Mouse (Mus musculus) CH12F3 (cell line): ENCODE results near the gene Slc10a6.

Experiments
- in situ Hi-C: fragments of 300-500 bp; cut with MboI; formaldehyde crosslinking; loops from 2 replicates; pipeline ENCODE4 v1.14.3; 2020; ENCODE audit warnings: low sequenced_read_pairs

Slc10a6 gene

DNA sequence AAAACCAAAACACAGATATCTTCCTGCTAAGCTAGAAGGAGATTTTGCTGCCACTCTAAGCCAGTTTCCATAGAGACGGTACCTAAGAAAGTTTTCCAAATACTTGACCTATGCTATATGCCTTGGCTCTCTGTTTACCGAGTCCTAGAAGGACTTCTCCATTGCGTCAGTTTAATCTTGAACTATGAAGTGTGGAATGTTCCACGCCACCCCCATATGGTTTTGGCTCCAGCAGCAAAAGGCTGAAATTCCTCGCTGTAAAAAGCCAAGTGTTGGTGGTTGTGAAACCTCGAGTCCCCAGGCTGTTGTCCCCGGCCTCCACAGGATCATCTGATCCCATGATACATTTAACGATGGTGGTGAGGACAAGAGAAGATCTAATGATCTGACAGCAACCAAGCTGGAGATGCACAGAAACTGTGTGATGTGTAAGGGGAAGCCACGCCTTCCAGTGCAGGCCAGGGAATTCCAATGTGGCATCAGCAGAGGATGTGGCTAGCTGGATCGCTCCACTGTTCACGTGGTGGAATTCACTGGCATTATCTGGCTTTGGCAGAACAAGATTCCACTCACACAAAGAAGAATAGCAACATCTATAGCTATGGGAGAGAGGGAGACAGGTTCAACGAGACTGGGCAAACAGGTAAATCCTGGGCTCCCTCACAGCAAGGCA lies 8.8 kb downstream of the Slc10a6 start:
- in situ Hi-C loops: no loop called here

DNA sequence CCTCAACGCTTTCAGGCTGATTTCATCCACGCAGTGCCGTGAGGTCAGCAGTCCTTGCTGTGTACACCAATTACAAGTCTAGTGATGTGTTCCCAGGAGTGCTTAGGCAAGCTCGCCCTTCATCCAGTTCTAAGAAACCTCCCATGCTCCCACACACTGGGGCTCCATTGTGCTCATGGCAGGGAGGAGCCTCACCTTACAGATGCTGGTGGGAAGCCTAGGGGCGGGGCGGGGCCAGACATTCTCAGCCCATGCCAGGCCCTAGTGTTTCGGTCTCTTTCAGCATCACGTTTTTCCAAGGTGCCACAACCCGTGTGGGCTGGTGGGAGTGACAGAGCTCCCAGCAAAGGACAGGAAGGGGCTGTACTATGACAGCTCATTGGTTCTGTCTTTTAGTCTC lies 12.0 kb downstream of the Slc10a6 start:
- in situ Hi-C loops: no loop called here

DNA sequence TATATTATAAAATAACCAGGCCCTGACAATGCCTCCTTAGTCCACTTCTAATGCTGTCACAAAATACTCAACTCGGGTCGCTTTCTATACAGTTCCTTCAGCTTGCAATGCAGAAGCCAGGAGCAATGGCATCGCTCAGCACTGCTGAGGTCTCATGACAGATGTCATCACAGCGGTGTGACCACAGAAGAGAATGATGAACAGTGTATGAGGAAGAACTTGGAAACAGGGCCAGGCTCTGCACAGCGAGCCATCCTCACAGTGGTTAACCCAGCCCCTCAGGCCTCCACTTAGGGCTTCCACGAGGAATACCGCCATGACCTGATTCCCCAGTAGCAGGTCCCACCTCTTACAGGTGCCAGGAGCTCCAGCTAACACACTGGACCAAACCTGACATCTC lies 14.8 kb downstream of the Slc10a6 start:
- in situ Hi-C loops: no loop called here

DNA sequence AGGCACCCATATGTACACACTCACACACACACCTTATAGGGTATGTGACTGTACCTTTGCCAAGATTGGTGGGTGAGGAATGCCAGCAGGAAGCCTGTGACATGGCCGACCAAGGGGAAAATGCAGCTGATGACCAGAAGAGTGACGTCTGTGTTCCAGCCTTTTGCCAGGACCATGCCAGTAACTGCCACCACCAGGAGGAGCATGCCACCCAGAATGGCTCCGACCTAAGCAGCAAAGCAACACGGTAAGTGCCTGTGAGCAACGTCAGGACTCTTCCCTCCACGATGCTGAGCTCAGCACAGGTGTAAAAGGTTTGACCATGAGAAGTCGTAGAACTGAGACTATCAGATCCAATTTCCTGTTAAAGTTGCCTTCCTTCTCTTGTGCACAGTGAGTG lies 16.9 kb downstream of the Slc10a6 start:
- in situ Hi-C loops: no loop called here

DNA sequence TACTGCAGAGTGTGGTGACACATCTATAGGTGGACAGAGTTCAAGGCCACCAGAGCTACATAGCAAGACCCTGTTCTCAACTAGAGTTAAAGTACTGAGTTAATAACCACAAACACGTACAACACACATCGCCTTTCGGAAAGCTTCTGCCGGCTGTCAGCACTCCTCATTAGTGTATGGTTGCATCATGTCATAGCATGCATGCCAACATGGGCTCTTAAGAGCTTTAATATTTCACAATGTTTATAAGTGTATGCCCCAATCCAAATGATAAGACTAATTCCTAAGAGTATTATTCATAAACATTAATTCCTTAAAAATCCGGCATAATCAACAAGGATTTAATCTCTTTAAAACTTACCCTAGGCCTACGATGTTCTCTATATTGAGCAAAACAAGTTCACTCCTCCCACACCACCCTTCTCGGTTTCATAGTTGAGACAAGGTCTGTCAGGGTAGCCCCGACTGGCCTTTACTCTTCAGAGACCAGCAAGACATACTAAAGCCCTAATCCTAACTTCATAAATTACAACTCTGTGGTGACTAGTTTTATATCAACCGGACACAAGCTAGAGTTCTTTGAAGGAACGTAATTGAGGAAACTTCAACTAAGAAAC lies 18.2 kb downstream of the Slc10a6 start:
- in situ Hi-C loops: no loop called here

DNA sequence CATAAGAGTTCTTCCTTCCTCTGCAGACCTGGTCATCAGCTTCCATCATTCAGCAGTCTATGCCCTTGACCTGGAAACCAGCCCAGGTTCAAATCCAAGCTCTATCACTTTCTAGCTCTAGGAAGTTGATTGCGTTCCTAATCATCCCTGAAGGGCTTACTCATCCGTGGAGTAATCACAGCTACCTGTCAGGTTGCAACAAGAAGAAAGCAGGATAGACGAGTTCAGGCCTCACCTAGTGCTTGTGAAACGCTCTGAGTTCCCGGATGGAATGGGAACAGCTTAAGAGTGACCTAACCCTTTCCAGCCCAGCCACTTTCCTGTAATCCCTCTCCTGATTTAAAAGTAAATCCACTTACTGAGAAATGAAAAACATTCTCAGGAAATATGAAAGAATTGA lies 19.1 kb downstream of the Slc10a6 start:
- in situ Hi-C loops: no loop called here

DNA sequence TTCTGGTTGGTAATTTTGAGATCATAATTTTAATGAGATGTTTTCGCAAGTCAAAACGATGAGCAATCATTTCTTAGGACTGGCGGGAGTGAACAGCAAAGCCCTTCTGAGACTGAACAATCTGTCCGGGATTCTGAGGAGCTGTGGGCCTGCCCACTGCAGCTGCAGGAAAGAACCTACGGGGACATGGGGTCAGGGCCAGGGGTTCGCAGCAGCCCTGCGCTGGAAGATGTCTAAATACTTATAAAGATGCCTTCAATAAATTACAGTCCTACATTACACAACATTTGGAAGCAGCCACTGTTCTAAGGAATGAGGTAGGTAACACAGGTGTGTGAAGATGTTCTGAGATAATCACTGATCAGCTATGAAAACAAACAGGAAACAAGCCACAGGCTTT lies 23.5 kb downstream of the Slc10a6 start:
- in situ Hi-C loops: no loop called here

DNA sequence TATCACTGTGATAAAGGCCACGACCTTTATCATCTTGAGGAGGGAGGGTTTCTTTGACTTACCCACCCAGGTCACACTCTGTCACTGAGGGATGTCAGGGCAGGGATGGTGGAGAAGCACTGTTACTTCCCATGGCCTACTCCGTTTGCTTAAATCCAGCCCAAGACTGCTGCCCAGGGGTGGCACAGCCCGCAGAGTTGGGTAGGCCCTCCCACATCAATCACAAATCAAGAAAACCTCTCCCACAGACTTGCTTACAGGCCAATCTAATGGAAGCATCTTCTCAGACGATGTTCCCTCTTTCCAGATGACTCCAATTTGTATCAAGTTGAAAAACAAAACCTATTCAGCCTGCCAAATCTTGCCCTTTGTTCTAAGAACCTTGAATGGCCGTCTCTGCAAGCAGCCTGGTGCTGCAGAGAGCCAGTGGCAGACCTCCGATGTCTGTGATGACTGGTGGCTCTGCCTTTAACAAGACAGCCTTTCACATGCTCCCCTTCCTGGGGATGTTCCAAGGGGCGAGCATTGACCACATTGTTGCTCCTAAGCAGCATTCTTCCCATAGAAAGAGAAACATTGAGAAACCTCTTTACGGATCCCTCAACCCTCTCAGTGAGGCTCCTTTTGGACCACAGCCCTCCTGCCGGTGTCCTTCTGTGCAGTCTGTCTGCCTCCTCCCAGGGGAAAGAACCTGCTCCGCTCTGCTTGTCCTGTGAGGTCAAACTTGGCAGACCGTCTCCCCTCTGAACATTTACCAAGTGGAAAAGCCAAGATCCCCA lies 25.9 kb downstream of the Slc10a6 start:
- in situ Hi-C loops: no loop called here

DNA sequence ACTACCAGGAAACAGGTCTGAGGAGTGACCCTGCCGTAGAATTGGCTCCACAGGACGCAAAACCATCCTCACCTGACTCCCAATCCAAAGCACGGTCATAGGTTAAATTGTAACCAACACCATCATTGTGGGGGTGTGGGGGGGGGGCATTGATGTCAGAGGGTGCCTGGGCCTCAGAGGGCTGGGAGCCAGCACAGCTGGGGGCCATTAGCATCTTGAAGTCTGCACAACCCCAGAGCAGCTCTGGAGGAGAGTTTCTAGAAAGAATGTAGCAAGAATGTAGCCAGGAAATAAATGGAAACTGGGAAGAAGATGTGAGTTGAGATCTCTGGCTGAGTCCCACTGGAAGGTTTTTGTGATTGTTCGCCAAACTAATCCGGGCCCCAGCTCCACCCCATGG lies 30.3 kb downstream of the Slc10a6 start:
- in situ Hi-C loops: no loop called here

DNA sequence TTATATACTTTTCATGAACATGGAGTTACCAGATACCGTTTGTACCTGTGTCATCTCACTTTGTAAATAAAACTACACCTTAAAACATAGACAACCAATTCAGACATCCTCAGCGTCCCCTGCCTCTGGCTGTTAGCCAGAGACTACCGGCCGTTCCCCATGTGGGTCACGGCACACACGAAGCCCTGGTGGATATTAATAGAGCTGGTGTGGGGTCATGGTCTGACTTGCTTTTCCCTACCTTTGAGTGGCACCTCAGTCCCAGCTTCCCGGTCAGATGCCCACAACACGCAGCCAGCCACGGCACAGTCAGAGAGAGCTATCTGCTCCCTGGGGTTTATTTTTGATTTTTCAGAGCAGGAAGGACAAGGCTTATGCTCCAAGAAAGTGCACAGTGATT lies 30.9 kb downstream of the Slc10a6 start:
- in situ Hi-C loops: no loop called here

DNA sequence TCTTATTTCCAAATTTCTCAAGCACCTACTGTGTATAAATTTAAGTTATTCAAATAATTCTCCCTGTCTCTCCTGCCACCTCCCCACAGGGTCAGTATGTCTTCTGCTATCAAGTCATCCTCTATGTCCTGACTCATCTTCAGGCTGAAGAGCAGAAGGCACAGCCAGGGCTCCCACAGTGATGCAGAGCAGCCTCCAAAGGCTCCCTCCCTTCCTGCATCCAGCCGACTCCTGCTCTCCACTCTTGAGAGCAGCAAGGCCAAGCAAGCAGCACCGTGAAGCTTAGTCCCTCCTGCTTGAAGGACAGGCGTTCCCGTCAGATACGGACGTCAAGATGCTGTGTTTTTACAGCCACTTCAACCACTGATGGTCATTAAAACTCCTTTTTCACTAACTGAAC lies 31.6 kb downstream of the Slc10a6 start:
- in situ Hi-C loops: no loop called here

DNA sequence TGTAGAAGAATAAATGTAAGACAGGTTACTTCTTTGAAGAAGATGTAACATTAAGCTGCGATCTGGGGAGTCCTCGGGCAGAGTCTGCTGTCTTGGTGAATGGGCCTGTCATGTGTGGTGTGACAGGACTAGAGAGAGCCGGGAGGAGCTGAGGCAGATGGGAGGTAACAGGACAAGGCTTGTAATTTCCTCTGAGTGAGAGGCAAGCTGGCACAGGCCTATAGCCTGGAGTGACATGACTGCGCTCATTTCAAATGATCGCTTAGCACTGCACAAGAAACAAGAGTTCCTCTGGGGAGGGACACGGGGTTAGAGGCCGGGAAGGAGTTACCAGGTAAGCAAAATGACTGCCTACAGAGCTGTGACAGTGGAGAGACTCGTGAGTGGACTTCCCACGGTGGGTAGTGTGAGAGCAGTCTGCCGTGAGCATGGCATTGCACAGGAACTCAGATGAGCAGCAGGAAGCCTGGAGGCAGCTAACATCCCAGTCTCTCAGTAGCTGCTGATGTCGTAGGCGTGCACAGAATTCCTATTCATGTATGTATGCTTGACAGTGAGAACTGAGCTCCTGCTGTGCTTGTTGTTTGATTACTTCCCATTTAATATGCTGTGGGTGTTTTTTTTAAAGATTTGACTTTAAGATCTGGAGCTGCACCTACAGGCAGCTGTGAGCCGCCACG lies 32.6 kb downstream of the Slc10a6 start:
- in situ Hi-C loops: no loop called here

DNA sequence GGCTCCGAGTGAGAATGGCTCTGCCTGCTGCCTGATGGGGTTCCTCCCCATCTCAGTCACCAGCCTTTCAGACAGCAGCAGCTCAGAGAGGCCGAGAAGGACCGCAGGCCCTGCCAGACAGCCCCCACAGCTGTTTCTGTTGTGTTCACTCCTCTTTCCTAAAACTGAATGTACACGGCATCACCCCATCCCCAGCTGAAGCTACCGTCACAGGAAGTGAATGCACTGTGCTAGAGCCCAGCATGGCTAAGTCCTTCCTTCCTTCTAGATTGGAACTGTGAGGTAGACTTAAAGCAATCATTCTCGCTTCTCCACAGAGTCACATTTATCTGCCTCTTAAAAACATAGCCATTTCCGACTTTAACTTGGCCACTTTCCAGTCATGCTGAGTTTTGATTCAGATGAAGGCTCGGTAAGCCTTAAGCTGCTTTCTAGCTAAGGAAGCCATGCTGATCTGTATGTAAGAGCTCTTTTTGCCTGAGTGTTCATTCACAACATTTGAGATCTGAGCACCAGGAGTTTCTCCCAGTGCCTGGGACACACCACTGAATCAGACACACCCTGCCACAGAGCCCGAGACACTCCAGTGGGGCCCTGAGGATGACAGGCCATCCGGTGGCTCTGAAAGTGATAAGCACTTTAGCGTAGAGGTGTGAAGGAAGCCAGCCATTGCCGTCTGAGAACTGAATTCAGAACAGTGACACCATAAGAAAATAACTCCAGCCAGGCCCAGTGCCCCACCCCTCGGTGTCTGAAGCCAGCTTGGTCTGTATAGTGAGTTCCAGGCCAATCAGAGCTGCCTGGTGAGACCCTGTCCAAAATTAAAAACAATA lies 33.6 kb downstream of the Slc10a6 start:
- in situ Hi-C loops: no loop called here

DNA sequence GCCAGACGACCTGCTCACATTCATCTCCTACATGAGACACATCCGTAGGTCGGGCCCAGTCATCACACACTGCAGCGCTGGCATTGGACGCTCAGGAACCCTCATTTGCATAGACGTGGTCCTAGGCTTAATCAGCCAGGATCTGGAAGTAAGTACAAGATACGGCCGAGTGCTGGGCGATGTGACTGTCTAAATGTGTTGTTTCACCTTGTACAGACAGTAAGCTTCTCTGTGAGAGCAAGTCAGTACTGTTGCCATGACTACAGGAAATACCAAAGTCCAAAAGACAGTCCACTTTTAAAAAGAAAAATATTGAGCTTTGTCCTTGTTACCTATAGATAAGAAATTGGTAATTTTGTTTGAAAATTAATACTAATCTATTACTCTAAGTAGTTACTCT lies 35.6 kb downstream of the Slc10a6 start:
- in situ Hi-C loops: no loop called here

DNA sequence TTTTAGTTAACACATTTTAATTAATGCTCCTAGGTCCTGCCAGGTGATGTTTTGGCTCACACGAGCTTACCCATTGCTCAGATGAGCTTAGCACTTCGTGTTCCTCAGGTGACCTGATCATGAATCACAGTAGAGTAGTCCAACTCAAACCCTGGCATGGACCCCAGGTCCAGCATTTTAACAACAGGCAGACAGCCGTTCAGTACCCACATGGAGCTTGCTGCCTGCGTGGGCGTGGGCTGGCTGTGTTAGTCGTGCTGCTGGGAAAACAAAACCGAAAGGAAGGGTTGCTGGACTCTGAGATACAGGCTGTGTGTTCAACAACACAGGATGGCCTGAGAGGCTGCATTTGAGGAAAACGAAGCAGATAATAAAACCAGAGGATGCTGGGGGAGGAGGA lies 36.5 kb downstream of the Slc10a6 start:
- in situ Hi-C loops: no loop called here

DNA sequence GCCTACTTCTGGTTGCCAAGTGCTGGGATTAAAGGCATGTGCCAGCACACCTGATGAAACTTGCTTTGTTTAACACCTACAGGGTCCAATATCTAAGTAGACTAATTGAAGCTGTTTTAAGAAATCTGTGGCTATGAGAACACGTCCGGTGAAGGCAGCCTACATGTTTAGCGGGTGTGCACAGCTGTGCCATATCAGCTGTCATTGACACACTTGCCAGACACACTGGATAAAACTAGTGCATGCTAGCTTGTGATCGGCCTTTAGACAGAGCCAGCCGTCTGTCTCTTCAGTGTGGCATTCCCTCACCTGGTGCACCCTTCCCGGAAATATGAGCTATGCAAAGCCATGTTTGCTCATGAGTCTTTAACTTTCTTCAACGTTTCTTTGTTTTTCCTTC lies 37.4 kb downstream of the Slc10a6 start:
- in situ Hi-C loops: no loop called here

DNA sequence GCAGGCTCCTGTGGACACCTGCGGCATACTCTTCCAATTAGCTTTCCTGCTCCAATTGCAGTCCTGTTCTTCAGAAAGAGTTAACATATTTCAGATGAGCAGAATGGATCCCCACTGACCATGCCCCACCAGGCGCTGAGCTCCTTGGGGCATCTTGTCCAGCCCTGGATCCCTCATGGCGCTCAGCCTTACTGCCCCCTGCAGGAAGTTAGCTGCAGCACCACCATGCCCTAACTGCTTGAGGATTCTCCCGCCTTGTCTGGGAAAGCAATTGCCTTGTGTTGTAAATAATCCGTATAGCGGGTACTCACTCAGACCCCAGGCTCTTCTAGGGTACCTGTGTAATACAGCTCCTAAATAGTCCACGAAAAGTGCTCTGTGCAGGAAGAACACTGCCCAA lies 42.0 kb downstream of the Slc10a6 start:
- in situ Hi-C loops: no loop called here

DNA sequence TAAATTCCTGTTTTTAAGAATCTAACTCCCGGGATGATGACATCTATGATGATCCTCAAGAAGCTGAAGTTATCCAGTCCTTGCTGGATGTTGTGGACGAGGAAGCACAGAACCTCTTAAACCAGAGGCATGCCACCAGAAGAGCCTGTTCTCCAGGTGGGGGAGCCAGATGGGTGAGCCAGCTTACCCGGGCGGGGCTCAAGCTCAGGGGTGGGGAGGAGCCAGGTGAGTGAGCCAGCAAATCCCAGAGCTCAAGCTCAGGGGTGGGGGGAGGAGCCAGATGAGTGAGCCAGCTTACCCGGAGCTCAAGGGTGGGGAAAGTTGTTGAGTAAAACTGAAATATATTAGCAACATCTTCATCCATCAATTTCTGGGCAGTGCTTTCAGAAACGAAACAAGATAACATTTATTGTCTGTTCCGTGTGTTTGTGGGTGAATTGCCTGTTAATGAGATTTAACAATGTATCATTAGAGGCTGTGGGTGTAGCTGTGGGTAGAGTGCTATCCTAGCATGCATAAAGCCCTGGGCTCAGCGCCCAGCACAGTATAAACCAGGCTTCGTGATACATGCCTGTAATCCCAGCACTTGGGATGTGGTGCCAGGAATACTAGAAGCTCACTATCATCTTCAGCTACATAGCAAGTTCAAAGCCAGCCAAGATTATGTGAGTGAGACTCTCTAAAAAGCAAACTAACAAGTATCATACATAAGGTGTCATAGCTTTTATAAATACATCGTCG lies 49.4 kb downstream of the Slc10a6 start:
- in situ Hi-C loops: no loop called here

DNA sequence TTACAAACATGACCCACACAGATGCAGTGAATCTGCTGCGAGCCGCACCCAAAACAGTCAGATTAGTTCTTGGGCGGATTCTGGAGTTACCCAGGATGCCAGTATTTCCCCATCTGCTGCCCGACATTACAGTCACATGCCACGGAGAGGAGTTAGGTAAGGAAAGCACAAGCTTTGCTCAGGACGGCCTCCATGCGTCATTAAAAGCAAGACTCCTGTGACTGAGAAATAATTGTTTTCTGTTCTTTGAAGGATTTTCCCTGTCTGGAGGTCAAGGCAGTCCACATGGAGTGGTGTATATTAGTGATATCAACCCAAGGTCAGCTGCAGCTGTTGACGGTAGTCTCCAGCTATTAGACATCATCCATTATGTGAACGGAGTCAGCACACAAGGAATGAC lies 59.8 kb downstream of the Slc10a6 start:
- in situ Hi-C loops: no loop called here

DNA sequence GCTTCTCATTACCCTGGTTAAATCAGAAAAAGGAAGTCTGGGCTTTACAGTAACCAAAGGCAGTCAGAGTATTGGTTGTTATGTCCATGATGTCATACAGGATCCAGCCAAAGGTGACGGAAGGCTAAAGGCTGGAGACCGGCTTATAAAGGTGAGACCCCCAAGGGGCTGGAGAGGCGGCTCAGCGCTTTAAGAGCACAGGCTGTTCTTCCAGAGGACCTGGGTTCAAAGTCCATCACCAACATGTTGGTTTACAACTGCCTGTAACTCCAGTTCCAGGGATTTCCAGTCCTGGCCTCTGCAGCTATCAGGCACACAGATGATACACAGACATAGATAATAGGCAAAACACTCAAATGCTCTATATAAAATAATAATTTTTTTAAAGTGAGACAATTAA lies 61.2 kb downstream of the Slc10a6 start:
- in situ Hi-C loops: no loop called here
